Mouse (Mus musculus): Measurements from ENCODE around the gene Acsl4. TPM values are rescaled to one million over a fixed set of nuclear protein-coding genes. Genes with fewer than 3 reads are reported as not detected.

Gene Acsl4
- polyA plus RNA-seq, 1 experiment from 2014 or later: 4.3 TPM

GRCm38 (mm10) chrX:142387634-142388033, 2.7 kb downstream of the Acsl4 start:
- H3K9ac ChIP-seq (ENCODE audit: low read depth, low read length): no peak overlapping the region
- TF ChIP-seq CTCF (IDR thresholded peaks at IDR 0.05; ENCODE audit: low read depth): peak; percentile 35
- H3K4me3 ChIP-seq (ENCODE audit: low read depth, low read length): no peak overlapping the region
- no peak for ATAC-seq
- no peaks in the 10 kb centered on the region for H3K36me3 ChIP-seq (ENCODE audit: control insufficient read depth, insufficient read depth)
- no peak overlapping the region for H3K27ac ChIP-seq (ENCODE audit: low read depth, low read length)
- no peak overlapping the region for H3K4me2 ChIP-seq (replicated peaks; ENCODE audit: low read depth)
- no peaks in the 10 kb centered on the region for H3K27me3 ChIP-seq (replicated peaks; ENCODE audit: control insufficient read depth, insufficient read depth, low read length)
- H3K9me3 ChIP-seq (ENCODE audit: control insufficient read depth): no peaks in the 10 kb centered on the region
- WGBS: 96% methylated on average over 1 of the region's 1 CpGs
- H3K4me1 ChIP-seq (replicated peaks; ENCODE audit: control insufficient read depth, insufficient read depth, low read length): no peaks in the 10 kb centered on the region

GRCm38 (mm10) chrX:142384918-142385317, 5.4 kb downstream of the Acsl4 start:
- H3K9me3 ChIP-seq (ENCODE audit: control insufficient read depth): no peaks in the 10 kb centered on the region
- H3K4me2 ChIP-seq (replicated peaks; ENCODE audit: low read depth): no peak overlapping the region
- H3K4me3 ChIP-seq (ENCODE audit: low read depth, low read length): no peak overlapping the region
- WGBS: 77% methylated on average over 3 of the region's 3 CpGs
- TF ChIP-seq CTCF (IDR thresholded peaks at IDR 0.05; ENCODE audit: low read depth): no peak
- no peak overlapping the region for H3K9ac ChIP-seq (ENCODE audit: low read depth, low read length)
- H3K36me3 ChIP-seq (ENCODE audit: control insufficient read depth, insufficient read depth): no peaks in the 10 kb centered on the region
- no peak overlapping the region for H3K27ac ChIP-seq (ENCODE audit: low read depth, low read length)
- no peaks in the 10 kb centered on the region for H3K4me1 ChIP-seq (replicated peaks; ENCODE audit: control insufficient read depth, insufficient read depth, low read length)
- no peaks in the 10 kb centered on the region for H3K27me3 ChIP-seq (replicated peaks; ENCODE audit: control insufficient read depth, insufficient read depth, low read length)
- ATAC-seq: no peak

- Histone ChIP-seq H3K9me3 (ENCODE audit: control insufficient read depth) (no peaks in the 10 kb centered on the region), H3K27me3 (replicated peaks; ENCODE audit: control insufficient read depth, insufficient read depth, low read length) (no peaks in the 10 kb centered on the region; the same call in 1 of the 2 replicates), H3K4me1 (replicated peaks; ENCODE audit: control insufficient read depth, insufficient read depth, low read length) (no peaks in the 10 kb centered on the region), H3K27ac (ENCODE audit: low read depth, low read length) (no peak overlapping the region), H3K4me3 (ENCODE audit: low read depth, low read length) (no peak overlapping the region), H3K4me2 (replicated peaks; ENCODE audit: low read depth) (no peak overlapping the region), H3K9ac (ENCODE audit: low read depth, low read length) (no peak overlapping the region), H3K36me3 (ENCODE audit: control insufficient read depth, insufficient read depth) (no peaks in the 10 kb centered on the region)
- TF ChIP-seq CTCF (IDR thresholded peaks at IDR 0.05; ENCODE audit: low read depth): no peak
- 80% methylated on average over 6 of the region's 6 CpGs for WGBS
- ATAC-seq: no peak
Observed at GRCm38 (mm10) chrX:142379894-142380293, 10.4 kb downstream of the Acsl4 start.

GRCm38 (mm10) chrX:142378048-142378447, 12.3 kb downstream of the Acsl4 start:
- no peaks in the 10 kb centered on the region for H3K4me1 ChIP-seq (replicated peaks; ENCODE audit: control insufficient read depth, insufficient read depth, low read length)
- no peak for ATAC-seq
- H3K27ac ChIP-seq (ENCODE audit: low read depth, low read length): no peak overlapping the region
- no peak overlapping the region for H3K4me3 ChIP-seq (ENCODE audit: low read depth, low read length)
- H3K27me3 ChIP-seq (replicated peaks; ENCODE audit: control insufficient read depth, insufficient read depth, low read length): no peaks in the 10 kb centered on the region; the same call in 1 of the 2 replicates
- H3K9me3 ChIP-seq (ENCODE audit: control insufficient read depth): no peaks in the 10 kb centered on the region
- 0 out of 2 replicates have a peak, but pooled peaks have one; percentile 11 for TF ChIP-seq CTCF (IDR thresholded peaks at IDR 0.05; ENCODE audit: low read depth)
- 89% methylated on average over 6 of the region's 6 CpGs for WGBS
- no peak overlapping the region for H3K9ac ChIP-seq (ENCODE audit: low read depth, low read length)
- no peaks in the 10 kb centered on the region for H3K36me3 ChIP-seq (ENCODE audit: control insufficient read depth, insufficient read depth)
- H3K4me2 ChIP-seq (replicated peaks; ENCODE audit: low read depth): no peak overlapping the region

GRCm38 (mm10) chrX:142377358-142377757, 13.0 kb downstream of the Acsl4 start:
- Histone ChIP-seq H3K4me1 (replicated peaks; ENCODE audit: control insufficient read depth, insufficient read depth, low read length) (no peaks in the 10 kb centered on the region), H3K9ac (ENCODE audit: low read depth, low read length) (no peak overlapping the region), H3K27me3 (replicated peaks; ENCODE audit: control insufficient read depth, insufficient read depth, low read length) (no peaks in the 10 kb centered on the region; the same call in 1 of the 2 replicates), H3K4me3 (ENCODE audit: low read depth, low read length) (no peak overlapping the region), H3K36me3 (ENCODE audit: control insufficient read depth, insufficient read depth) (no peaks in the 10 kb centered on the region), H3K27ac (ENCODE audit: low read depth, low read length) (no peak overlapping the region), H3K9me3 (ENCODE audit: control insufficient read depth) (no peaks in the 10 kb centered on the region), H3K4me2 (replicated peaks; ENCODE audit: low read depth) (no peak overlapping the region)
- no peak for ATAC-seq
- no peak for TF ChIP-seq CTCF (IDR thresholded peaks at IDR 0.05; ENCODE audit: low read depth)
- whole genome bisulfite sequencing: 75% methylated on average over 3 of the region's 3 CpGs

GRCm38 (mm10) chrX:142376747-142377146, 13.6 kb downstream of the Acsl4 start:
- no peak overlapping the region for H3K4me2 ChIP-seq (replicated peaks; ENCODE audit: low read depth)
- no peak for TF ChIP-seq CTCF (IDR thresholded peaks at IDR 0.05; ENCODE audit: low read depth)
- no peaks in the 10 kb centered on the region for H3K9me3 ChIP-seq (ENCODE audit: control insufficient read depth)
- no peaks in the 10 kb centered on the region for H3K4me1 ChIP-seq (replicated peaks; ENCODE audit: control insufficient read depth, insufficient read depth, low read length)
- no peaks in the 10 kb centered on the region for H3K36me3 ChIP-seq (ENCODE audit: control insufficient read depth, insufficient read depth)
- WGBS: 63% methylated on average over 3 of the region's 3 CpGs
- no peak overlapping the region for H3K9ac ChIP-seq (ENCODE audit: low read depth, low read length)
- H3K4me3 ChIP-seq (ENCODE audit: low read depth, low read length): no peak overlapping the region
- H3K27ac ChIP-seq (ENCODE audit: low read depth, low read length): no peak overlapping the region
- no peak for ATAC-seq
- H3K27me3 ChIP-seq (replicated peaks; ENCODE audit: control insufficient read depth, insufficient read depth, low read length): no peaks in the 10 kb centered on the region; the same call in 1 of the 2 replicates

- WGBS: 81% methylated on average over 4 of the region's 4 CpGs
- Histone ChIP-seq H3K4me2 (replicated peaks; ENCODE audit: low read depth) (no peak overlapping the region), H3K27me3 (replicated peaks; ENCODE audit: control insufficient read depth, insufficient read depth, low read length) (no peaks in the 10 kb centered on the region; the same call in 1 of the 2 replicates), H3K9me3 (ENCODE audit: control insufficient read depth) (no peaks in the 10 kb centered on the region), H3K4me3 (ENCODE audit: low read depth, low read length) (no peak overlapping the region), H3K4me1 (replicated peaks; ENCODE audit: control insufficient read depth, insufficient read depth, low read length) (no peaks in the 10 kb centered on the region), H3K27ac (ENCODE audit: low read depth, low read length) (no peak overlapping the region), H3K36me3 (ENCODE audit: control insufficient read depth, insufficient read depth) (no peaks in the 10 kb centered on the region), H3K9ac (ENCODE audit: low read depth, low read length) (no peak overlapping the region)
- no peak for TF ChIP-seq CTCF (IDR thresholded peaks at IDR 0.05; ENCODE audit: low read depth)
- ATAC-seq: no peak
Observed at GRCm38 (mm10) chrX:142375519-142375918, 14.8 kb downstream of the Acsl4 start.
